Mouse (Mus musculus) forebrain, embryonic 14.5 days (tissue): ENCODE measurements around the gene Gmpr. TPM values are rescaled to one million over a fixed set of nuclear protein-coding genes. Genes with fewer than 3 reads are reported as not detected.

ENCODE experiments used
- ATAC-seq: fragments of 200-750 bp; cut with Nextera tagmentation; 2 replicates; pipeline ENCODE4 v1.8.0; 2017; ENCODE audit warnings: mild to moderate bottlenecking, moderate library complexity
- DNase-seq: peaks from one replicate; pipeline ENCODE4 v3.0.0-alpha.2; 2015; ENCODE audit warnings: low spot score
- H3K27ac ChIP-seq: fragments of 300-500 bp; sonication (generic); 2 replicates; pipeline ENCODE4 v1.5.1; 2014; ENCODE audit warnings: low read depth, mild to moderate bottlenecking, control low read depth, low read length, moderate library complexity
- H3K27me3 ChIP-seq: fragments of 300-500 bp; sonication (generic); replicated peaks from 2 replicates; pipeline ENCODE4 v1.6.1; 2014; ENCODE audit warnings: low read length, control low read depth, mixed read lengths; ENCODE audit not compliant: control insufficient read depth, insufficient read depth
- H3K36me3 ChIP-seq: fragments of 300-500 bp; sonication (generic); 2 replicates; pipeline ENCODE4 v1.6.1; 2014; ENCODE audit warnings: low read length, control low read depth; ENCODE audit not compliant: control insufficient read depth, insufficient read depth
- H3K4me1 ChIP-seq: fragments of 300-500 bp; sonication (generic); 2 replicates; pipeline ENCODE4 v1.6.1; 2014; ENCODE audit warnings: antibody characterized with exemption, low read length, control low read depth; ENCODE audit not compliant: control insufficient read depth, insufficient read depth
- H3K4me2 ChIP-seq: fragments of 300-500 bp; sonication (generic); 2 replicates; pipeline ENCODE4 v1.6.1; 2014; ENCODE audit warnings: mild to moderate bottlenecking, control low read depth, low read length
- H3K4me3 ChIP-seq: fragments of 300-500 bp; sonication (generic); 2 replicates; pipeline ENCODE4 v1.5.1; 2014; ENCODE audit warnings: low read depth, low read length, control low read depth
- H3K9ac ChIP-seq: fragments of 300-500 bp; sonication (generic); 2 replicates; pipeline ENCODE4 v1.6.1; 2014; ENCODE audit warnings: mild to moderate bottlenecking, low read length, control low read depth, moderate library complexity
- H3K9me3 ChIP-seq: fragments of 300-500 bp; sonication (generic); replicated peaks from 2 replicates; pipeline ENCODE4 v1.6.1; 2016; ENCODE audit warnings: low read length, control low read depth, mixed read lengths; ENCODE audit not compliant: control insufficient read depth
- WGBS: fragments of 180-500 bp; shearing (Covaris S2); extraction: QIAGEN DNeasy Blood & Tissue Kit; methylation state at CpG from one replicate; pipeline ENCODE4 v1.1.7; 2014; 5-methylcytosine and 5-hydroxymethylcytosine counted together
- polyA plus RNA-seq: library from polyadenylated mRNA; unstranded; fragments of >200 nt; fragmentation: Nextera tagmentation; extraction: Ambion mirVana; gene quantifications from 2 replicates; pipeline ENCODE4 v1.2.1, GENCODE M21; 2014

Gmpr gene
- polyA plus RNA-seq, 1 experiment from 2014 or later, result 24.3 TPM

DNA sequence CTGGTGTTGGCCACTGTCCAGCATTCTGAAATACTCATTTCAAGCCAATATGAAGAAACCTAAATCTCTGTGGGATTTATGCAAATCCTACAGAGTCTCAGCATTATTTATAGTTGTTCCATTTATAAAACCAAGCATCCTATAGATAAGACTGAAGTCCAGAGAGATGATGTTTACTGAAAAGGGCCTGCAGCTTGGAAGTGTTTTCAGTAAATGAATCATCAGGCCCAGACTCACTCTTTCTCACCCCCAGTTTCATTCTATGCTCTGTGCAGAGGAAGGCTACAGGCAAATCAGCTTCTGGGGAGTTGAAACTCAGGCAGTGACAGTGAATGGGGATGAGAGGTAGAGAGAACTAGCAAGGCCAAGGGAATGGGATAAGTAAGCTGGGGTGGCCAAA, 83.7 kb downstream of the Gmpr start:
- peaks cover 9% of the 10 kb centered on the region; the same call in 1 of the 2 replicates for H3K4me1 ChIP-seq
- no peak overlapping the region for H3K4me3 ChIP-seq
- ATAC-seq, result no peak
- H3K9ac ChIP-seq, result no peak overlapping the region
- no peak overlapping the region for H3K4me2 ChIP-seq
- no peaks in the 10 kb centered on the region for H3K9me3 ChIP-seq
- DNase-seq, result no peak
- no peaks in the 10 kb centered on the region for H3K27me3 ChIP-seq
- no peak overlapping the region for H3K27ac ChIP-seq
- H3K36me3 ChIP-seq, result no peaks in the 10 kb centered on the region

DNA sequence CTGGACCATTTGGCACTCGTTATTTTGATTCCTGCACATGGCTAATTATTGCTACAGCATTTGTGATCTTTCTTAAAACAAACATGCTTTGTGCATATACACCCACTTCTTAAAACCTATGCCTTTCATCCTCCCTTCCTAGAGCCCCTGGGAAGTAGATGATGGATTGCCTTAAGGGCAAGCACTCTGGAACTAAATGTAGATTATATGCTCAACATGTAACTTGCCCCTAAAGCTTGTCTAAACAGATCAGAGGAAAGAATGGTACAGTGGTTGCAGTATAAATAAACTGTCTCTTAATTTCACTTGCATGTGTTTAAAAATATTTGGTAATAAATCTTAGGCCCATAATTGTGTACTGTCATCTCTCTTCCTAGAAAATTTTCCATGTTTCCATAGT, 86.7 kb downstream of the Gmpr start:
- WGBS, result 56% methylated on average over 1 of the region's 1 CpGs
- Histone ChIP-seq H3K9me3 (no peaks in the 10 kb centered on the region), H3K4me3 (no peak overlapping the region), H3K27ac (no peak overlapping the region), H3K9ac (no peak overlapping the region), H3K4me2 (no peak overlapping the region), H3K4me1 (peaks cover 9% of the 10 kb centered on the region; the same call in 1 of the 2 replicates), H3K36me3 (no peaks in the 10 kb centered on the region), H3K27me3 (no peaks in the 10 kb centered on the region)
- no peak for DNase-seq
- no peak for ATAC-seq

GRCm38 (mm10) chr13:45595416-45595815, 88.2 kb downstream of the Gmpr start:
- no peak for ATAC-seq
- no peak for DNase-seq
- 77% methylated on average over 7 of the region's 7 CpGs for WGBS

DNA sequence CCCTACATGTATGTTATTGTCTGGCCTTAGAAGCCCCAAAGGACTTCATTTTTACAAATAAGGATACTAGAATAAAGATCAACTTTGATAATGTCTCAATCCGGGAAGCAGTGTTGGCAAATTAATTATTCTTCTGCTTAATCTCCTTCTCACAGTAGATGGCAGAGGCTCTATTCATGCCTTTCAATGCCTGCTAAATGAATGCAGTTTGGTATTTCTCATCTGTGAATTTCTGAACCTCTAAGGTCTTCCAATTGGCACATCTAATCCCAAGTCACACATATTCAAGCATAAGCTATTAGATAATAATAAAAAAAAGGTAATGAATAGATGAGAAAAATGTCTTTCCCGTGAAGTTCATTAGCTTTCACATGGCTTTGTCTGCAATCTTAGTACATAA, 92.6 kb downstream of the Gmpr start:
- DNase-seq (peak; percentile 22), ATAC-seq (no peak)
- Histone ChIP-seq H3K27ac (0 out of 2 replicates have a peak overlapping the region, but pooled peaks have one; percentile 1), H3K4me1 (peaks cover 18% of the 10 kb centered on the region), H3K9me3 (no peaks in the 10 kb centered on the region), H3K9ac (no peak overlapping the region), H3K4me3 (no peak overlapping the region), H3K27me3 (no peaks in the 10 kb centered on the region), H3K4me2 (no peak overlapping the region), H3K36me3 (no peaks in the 10 kb centered on the region)
- 16% methylated on average over 2 of the region's 2 CpGs for WGBS

More at GRCm38 (mm10) chr13:45595416-45595815, 88.2 kb downstream of the Gmpr start:
- Histone ChIP-seq H3K36me3 (no peaks in the 10 kb centered on the region), H3K9ac (no peak overlapping the region), H3K4me3 (no peak overlapping the region), H3K27me3 (no peaks in the 10 kb centered on the region), H3K4me2 (no peak overlapping the region), H3K4me1 (peaks cover 13% of the 10 kb centered on the region), H3K9me3 (no peaks in the 10 kb centered on the region), H3K27ac (no peak overlapping the region)

DNA sequence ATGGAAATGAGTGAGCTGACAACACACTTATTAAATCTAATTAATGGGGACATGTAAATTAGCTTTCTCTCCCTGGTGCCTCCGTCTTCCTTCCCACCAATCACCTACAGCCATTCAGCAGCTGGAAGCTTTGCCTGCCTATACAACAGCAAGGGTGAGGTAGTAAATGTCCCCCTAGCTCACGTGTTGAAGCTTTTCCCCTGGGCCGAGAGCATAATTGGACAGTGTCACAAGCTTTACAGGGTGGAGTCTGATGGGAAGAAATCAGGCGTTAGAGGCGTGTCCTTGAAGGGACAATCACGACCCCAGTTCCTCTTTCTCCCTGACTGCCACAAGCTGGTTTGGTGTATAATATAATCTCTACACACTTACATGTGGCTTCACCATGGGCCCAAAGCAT, 93.2 kb downstream of the Gmpr start:
- 17% methylated on average over 6 of the region's 6 CpGs for WGBS
- Histone ChIP-seq H3K4me1 (peaks cover 12% of the 10 kb centered on the region), H3K4me2 (no peak overlapping the region), H3K9me3 (no peaks in the 10 kb centered on the region), H3K9ac (no peak overlapping the region), H3K27me3 (no peaks in the 10 kb centered on the region), H3K4me3 (no peak overlapping the region), H3K36me3 (no peaks in the 10 kb centered on the region), H3K27ac (peak overlapping the region; percentile 27; the same call in 1 of the 2 replicates)
- ATAC-seq, result peak; percentile 48; the same call in 1 of the 2 replicates
- DNase-seq, result peak; percentile 51

Other genes starting within 250 kb of the Gmpr start
- 1.2 and 2.2 TPM in 2 replicates for gene Mylip, start 117.7 kb upstream of the Gmpr start, polyA plus RNA-seq